Mouse (Mus musculus) thymus, adult 18-20 months (tissue): ENCODE results near the gene Ppfibp1.

Source experiments
- DNase-seq, 2 experiments: peaks; one replicate each; pipeline ENCODE4 v3.0.0; 2022; ENCODE audit warnings: mixed read lengths in 2 of 2

Gene Ppfibp1

DNA sequence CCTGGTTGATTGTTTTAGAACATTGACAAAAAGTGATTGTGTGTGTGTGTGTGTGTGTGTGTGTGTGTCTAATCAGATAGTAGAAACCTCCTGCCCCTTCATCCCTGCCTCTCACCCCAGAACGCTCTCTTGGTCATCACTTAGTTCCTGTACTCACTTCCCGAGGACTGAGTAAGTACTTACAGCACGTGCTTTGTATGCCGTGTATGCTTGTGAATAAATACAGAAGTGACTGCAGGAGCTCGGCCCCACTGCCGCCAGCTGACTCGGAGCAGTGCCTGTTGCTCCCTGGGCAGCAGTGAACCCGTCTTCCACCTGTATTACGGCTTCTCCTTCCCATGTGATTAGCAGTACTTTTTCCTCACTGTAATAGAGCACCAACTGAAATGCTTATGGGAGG lies 164.2 kb downstream of the Ppfibp1 start:
- no peak for DNase-seq

DNA sequence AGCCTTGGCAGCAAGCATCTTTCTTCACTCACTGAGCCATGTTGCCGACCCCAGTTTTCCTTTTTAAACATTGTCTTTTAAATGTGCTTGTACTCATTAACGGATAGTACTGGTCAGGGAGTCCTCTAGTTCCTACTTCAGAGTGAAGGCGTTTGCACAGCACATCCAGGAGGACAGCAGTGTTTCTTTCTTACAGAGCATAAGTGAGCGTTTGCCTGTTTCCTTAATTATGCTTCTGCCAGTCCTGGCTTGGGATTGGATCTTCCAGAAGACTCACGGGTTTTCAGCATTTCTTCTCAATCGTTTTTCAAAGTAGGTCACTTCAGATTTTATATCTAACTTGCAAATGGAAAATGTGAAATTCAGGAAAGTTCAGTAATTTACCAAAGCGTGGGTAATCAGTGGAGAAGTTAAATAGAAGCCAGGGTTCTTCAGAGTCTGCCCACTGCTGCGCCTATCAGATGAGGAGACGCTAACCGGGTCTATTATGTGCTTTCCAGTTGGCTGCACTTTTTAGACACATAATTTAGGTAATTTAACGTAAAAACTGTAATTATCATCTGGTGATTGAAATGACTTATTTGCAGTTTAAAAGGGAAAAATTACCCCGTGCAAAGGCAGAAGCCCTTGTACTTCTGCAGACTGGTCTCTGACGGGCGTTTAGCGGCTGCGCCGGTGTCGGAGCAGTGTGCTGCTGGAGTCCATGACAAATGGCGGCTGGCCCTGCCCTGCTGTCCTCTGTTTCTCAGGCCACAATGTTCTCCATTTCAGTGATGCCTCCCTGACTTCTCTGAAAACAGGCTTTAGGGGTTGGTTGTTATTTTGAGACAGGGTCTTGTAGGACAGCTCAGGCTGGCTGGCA lies 165.7 kb downstream of the Ppfibp1 start:
- no peak for DNase-seq

DNA sequence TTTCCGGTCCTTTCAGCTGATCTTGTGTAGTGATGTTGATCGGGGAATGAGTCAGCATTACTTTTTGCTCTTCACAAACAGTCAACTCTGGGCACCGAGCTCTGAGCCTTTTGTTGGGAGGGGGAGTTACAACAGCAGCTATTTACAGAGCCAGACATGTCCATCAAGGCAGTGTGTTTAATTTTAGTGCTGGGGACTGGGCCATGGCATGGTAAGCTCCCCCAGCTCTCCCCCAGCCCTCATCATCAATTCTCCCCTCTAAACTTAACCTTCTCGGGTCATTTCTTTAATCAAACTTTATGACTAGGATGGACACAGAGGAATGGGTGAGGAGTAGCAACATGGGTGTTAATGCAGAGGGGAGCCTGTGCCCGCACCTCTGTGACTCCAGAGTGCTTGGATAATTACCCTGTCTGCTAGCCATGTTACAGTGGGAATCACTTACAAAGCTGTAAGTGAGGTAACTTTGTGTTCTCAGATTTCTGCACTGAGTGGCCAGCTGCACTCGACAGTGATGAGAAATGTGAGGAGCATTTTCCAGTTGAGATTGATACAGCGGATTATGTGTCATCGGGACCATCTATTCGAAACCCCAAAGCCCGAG lies 167.2 kb downstream of the Ppfibp1 start:
- DNase-seq, result no peak

DNA sequence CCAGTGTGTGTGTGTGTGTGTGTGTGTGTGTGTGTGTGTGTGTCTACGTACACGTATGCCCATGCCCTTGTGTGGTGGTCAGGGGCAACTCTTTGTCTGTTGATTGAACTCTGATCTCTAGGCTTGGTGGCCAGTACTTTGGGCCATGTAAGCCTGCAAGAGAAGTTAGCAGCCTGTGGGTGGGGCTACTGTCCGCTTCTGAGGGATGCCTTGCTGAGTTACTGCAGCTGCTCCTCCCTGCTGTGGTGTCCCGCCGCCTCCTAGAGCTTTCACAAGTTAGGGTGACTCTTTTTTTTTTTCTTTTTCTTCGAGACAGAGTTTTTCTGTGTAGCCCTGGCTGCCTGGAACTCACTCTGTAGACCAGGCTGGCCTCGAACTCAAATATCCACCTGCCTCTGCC lies 171.0 kb downstream of the Ppfibp1 start:
- DNase-seq, result no peak

DNA sequence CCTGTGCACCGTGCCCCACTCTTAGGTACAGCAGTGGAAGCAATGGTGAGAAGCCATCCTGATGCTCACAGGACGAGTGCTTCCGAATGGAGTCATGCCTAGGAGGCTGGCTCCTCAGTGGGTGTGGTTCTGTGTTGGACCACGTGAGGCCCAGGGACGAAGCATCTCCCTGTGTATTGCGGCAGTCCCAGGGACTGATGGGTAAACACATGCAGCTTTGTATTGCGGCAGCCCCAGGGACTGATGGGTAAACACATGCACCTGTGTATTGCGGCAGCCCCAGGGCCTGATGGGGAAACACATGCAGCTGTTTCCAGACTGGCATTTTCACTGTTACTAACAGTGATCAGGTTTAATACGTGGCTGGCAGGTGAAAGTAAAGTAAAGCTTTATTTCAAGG lies 173.3 kb downstream of the Ppfibp1 start:
- no peak for DNase-seq

DNA sequence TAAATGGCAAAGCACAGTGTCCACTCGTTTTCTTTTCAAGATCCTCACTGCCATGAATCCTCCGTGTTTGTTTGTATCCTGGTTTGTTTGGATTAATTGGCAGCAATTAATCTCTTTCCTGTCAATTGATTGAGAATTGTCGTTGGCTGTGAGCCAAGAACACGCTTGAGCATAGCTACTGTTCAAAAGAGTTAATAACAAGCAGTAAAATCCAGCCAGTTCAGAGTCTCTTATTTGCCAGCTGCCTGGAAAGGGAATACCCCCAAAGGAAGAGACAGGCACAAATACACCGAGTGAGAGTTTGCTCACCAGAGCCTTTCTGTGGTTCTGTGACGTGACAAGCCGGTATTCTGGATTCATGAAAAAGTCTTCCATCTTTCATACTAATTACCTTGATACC lies 173.7 kb downstream of the Ppfibp1 start:
- no peak for DNase-seq

DNA sequence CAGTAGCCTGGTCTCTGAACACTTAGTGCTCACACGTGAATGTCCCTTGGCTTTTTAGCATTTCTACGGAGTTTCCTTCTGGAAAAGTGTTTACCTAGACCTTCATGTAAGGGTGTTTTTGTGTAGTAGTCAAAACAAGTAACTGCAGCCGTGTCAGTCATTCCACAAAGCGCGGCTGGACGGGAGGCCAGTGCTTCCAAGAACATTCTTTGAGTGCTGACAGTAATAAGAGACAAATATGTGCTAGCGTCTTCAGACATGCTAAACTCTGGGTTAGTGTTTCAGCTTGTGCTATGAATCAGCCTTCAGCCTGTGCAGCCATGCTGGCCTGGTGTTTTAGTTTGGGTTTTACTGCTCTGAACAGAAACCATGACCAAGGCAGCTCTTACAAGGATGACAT lies 174.4 kb downstream of the Ppfibp1 start:
- DNase-seq, result no peak

DNA sequence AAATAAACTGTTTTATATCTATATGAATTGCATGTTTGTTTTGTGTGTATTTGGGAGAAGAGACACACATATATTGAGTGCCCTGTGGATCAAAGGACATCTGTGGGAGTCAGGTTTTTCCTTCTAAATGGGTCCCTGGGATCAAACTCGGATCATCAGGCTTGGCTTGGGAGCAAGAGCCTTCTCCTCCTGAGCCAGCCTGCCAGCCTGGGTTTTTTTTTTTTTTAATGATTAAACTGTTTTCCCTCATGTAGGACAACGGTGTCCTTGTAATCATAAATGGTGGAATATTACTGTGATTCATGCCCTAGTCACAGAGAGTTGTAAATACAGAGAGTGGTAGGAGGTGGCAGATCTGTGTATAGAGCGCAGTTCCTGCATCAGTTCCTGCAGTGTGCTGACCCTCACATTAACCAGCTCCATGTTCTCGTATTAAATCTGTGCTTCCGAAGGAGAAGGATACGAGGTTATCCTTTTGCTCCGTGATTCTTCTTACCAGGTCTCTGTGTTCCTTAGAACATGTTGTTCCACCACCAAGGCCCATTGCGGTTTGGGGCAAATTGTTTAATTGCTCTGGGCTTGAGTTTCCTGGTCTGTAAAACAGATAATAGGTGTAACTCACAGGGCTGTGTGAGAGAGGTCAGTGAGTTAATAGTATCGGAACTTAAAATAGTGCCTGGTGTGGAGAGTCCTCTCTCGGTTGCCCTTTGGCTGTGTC lies 176.1 kb downstream of the Ppfibp1 start:
- no peak for DNase-seq

DNA sequence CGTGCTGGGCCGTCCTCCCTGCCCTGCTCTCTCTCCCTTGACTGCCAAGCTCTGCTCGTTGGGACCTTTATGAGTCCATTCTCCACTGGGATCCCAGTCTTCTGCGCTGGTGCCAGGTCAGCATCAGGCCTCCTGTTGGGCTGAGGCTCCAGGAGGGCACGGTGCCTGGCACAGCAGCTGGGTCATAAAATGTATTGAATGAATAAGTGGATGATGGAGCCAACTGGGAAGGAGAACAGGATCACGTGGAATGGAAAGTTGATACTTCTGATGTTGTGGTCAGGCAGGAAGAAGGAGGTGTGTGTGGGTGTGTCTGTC lies 176.6 kb downstream of the Ppfibp1 start:
- no peak for DNase-seq

DNA sequence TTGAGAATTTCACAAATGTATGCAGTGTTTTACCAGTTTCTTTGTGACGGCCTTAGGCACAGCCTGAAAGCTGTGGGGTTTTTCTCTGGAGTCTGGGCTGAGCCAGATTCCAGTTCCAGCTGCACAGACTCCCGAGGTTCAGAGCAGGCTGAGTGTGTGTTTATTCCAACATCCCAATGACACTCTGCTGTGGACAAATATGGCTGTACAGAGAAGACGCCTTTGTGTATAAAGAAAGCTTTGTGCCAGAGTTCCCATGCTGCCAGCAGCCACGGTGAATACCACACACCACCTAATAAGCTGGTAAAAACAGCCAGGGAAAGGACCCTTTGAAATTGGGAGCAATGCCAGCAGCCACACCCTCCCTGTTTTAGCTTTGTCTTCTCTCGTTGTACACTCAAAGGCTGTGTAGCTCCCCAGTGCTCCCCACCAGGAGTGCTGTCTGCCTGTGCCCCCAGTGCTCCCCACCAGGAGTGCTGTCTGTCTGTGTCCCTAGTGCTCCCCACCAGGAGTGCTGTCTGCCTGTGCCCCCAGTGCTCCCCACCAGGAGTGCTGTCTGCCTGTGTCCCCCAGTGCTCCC lies 187.6 kb downstream of the Ppfibp1 start:
- no peak for DNase-seq

DNA sequence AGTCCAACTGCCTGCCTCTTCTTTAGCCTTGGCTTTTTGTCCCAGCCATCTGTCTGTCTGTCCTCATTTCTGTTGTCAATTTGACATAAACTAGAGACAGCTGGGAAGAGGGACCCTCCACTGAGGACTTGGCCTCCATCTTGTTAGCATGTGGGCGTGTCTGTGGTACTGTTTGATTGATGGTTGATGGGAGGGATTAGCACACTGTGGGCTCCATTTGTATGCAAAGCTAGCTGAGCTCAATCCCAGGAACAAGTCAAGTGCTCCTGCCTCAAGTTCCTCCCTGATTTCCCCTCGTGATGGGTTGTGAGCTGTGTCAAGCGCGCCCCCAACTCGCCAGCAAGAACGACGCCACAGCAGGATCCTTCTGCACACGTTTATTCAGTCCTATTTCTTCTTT lies 188.6 kb downstream of the Ppfibp1 start:
- no peak for DNase-seq

DNA sequence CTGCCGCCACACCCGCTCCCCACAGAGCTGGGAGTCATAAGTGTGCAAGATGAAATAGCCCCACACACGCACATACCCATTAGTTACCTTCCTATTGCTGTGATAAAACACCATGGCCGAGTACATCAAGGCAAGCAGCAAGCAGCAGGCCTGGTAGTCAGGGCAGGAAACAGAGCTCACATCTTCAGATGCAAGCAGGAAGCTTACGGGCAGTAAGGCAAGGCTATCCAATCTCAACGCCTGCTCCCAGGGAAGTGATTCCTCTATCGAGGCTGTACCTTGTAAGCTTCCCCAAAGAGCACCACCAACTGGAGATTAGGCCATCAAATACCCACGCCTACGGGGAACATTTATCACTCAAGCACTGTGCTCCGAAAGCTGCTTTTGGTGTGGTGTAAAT lies 191.6 kb downstream of the Ppfibp1 start:
- DNase-seq, result no peak
